Mouse (Mus musculus) T-helper 1 cell (primary cell): Measurements from ENCODE around the gene E130308A19Rik.

Experiments used
- in situ Hi-C: fragments of 300-600 bp; cut with MboI, MseI; formaldehyde crosslinking; loops from one replicate; pipeline ENCODE4 v1.15.1; 2025; ENCODE audit warnings: high pct_unique_total_duplicates

E130308A19Rik gene

DNA sequence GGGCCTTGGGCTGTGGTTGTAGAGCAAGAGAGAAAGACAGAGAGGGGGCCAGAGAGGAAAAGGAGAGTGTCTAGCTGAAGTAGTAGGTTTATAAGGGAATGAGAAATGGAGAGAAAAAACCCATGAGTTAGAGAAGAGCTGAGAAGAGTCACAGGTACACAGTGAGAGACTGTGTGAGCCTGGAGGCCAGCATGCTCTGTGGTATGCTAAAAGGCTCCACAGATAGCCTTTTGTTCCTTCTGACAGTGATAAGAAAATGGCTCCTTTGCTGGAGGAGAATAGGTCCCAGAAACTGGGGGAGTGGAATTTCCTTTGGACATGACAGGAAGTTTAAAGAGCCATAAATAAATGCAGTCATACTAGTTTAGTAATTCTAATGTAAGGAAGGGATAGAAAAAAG lies 13.2 kb downstream of the E130308A19Rik start:
- in situ Hi-C loops, result loop anchor here (5.0 kb wide), 1 partner anchor 48 kb away; no protein-coding TSS in a partner anchor

DNA sequence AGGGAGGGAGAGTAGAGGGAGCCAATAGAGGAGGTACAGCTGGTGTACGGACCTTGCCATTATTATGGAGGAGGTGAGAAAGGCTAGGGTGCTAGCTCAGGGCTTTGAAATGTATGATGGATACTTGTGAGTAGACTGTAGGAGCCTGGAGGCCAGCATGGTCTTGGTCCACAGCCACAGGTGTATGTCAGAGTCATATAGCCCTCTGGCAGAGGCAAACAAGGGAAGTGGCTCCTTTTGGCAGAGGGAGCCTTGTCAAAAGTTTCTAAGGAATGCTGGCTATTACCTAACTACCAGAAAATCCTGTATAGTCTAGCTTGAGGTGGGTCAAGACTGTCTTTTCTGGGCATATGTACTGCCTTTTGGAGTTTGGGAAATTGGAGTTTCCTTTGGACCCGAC lies 14.7 kb downstream of the E130308A19Rik start:
- in situ Hi-C loops, result no loop called here

- in situ Hi-C loops, result no loop called here
Observed at GRCm38 (mm10) chr4:59642039-59642438, 16.0 kb downstream of the E130308A19Rik start.

- in situ Hi-C loops, result no loop called here
Observed at GRCm38 (mm10) chr4:59642657-59643056, 16.6 kb downstream of the E130308A19Rik start.

DNA sequence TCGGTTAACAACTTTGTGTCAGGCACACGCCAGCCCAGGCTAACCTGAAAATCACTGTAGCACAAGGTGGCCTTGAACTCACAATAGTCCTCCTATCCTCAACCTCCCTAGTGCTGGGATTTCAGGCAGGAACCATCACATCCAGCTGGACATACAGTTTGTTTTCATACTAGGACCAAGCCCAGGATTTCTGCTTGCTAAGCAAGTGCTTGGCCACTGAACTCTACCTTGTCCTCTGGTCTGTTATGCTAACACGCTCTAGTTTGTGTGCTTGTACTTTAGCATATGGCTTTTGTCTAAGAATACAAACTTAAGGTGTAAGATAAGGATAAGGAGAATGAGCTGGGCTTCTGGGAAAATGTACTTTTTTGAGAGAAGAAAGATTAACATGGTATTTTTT lies 18.4 kb downstream of the E130308A19Rik start:
- in situ Hi-C loops, result no loop called here

DNA sequence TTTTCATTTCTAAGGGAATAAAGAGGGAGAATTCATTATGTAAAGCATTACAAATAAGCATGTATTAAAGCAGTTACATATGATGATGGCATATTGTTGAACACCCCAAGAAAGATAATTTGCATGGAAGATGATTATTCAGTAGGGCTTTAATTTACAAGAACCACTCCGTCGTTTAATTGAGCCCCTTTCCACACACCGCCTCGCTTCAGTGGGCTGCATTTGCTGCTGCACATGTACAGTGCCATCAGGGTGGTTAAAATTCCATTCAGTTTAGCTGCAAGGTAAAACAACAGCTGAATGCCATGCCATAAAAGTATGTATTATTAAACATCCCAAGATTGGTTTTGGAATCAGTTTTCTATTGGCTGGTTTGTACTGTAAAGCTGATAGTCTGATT lies 19.0 kb downstream of the E130308A19Rik start:
- in situ Hi-C loops, result no loop called here

DNA sequence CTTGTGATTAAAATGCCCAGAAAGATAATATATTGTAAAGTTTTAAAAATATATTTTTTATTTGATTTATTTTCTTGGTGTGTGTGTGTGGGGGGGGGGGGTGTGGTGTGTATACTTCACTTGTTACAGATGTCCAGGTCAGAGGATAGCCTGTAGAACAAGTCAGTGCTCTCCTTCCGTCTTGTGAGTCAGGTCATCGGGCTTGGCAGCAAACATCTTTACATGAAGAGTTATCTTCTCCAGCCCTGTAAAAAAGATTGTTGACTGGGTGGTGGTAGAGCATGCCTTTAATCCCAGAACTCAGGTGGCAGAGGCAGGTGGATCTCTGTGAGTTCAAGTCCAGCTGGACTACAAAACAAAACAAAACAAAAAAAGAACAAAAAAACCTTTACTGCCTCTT lies 19.6 kb downstream of the E130308A19Rik start:
- in situ Hi-C loops, result no loop called here

GRCm38 (mm10) chr4:59646020-59646696 lies 20.1 kb downstream of the E130308A19Rik start:
- in situ Hi-C loops, result no loop called here

DNA sequence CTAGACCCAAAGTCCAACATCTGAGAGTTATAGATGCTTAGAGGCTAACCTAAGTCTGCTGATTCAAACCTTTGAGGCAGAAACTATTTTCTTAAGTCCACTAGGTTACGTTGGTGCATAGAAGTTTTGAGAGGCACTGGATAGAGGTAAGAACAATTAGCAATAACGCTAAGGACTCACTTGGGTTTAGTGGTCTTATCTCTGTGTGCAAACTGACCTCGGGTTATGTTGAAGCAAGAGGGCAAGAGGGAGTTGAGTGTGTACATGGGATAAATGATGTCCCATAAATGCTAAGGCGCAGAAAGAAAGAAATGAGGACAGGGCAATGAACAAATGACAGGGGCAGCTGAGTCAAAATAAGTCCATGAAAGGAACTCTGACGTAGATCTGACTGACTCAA lies 23.1 kb downstream of the E130308A19Rik start:
- in situ Hi-C loops, result no loop called here

DNA sequence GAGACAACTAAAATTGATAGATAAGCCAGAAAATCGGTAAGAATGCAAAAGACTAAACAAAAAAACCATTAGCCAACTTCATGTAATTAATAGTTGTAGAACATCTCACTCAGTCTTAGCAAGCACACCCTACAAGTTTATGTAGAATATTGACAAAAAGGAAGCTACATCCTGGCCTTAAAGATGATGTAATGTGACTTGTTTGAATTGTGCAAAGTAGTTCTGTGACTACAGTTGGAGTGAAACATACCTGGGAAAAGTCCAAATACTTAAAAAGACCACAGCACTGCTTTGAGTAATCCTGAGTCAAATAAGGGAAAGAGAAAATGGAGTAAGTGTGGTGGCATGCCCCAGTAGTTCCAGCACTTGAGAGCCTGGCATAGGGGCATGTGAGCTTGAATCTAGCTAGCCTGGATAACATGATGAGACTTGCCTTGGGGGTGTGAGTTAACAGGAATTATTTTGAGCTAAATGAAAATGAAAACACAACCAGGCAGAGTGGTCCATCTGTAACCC lies 26.2 kb downstream of the E130308A19Rik start:
- in situ Hi-C loops, result no loop called here

DNA sequence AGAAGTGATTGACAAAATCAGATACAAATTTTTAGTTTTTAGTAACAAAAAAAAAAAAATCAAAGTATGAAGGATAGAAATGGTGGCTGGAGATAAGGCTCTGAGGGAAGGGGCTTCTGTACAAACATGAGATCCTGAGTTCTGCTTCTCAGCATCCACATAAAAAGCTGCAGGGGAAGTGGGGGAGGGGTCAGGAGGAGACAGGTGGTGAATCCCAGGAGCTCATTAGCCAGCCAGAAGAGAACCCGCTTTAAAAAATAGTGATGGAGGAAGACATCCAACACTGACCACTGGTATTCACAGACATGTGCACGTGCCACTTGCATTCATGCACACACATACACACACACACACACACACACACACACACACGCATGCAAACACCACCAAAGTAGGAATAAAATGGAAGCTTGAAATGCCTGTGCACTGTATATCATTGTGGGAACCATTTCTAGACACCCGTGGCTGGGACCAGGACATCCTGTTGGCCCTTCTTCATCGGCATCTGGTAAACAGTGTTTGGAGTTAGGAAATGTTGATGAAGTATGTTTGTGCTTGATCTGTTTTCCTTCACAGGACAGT lies 30.1 kb downstream of the E130308A19Rik start:
- in situ Hi-C loops, result no loop called here

DNA sequence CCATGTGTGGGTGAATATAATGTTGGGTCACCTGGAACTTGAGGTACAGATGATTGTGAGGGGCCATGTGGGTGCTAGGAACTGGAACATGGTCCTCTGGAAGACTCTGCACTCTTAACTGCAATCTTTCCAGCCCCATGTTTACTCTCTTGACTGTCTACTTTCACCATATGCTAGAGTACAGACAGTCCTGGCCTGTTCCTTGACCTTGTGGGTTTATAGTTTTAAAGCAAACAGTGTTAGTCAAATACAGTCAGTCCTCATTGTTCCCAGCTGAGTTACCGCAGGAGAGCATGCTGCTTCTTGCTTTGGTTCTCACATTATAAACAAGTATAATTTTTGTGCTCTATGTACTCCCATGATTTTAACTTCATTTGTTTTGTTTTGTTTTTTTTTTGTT lies 36.2 kb downstream of the E130308A19Rik start:
- in situ Hi-C loops, result no loop called here

DNA sequence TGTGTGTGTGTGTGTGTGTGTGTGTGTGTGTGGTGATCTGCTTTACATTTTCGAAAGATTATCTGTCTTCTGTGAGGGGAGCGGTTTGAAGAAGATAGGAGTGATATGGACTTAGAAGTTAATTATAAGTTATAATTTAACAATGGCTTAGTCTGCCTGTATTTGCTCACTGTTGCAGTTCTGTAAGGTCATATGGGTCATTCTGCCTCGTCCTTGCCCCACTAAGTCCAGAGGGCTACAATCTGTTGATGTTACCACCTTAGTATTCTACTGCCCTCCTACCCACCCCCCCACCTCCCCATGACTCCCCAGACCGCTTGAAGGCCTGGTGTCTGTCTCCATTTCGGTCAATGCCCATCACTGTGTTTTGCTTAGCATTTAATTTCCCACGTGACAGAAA lies 37.4 kb downstream of the E130308A19Rik start:
- in situ Hi-C loops, result no loop called here

- in situ Hi-C loops, result no loop called here
Observed at GRCm38 (mm10) chr4:59666550-59667317, 40.7 kb downstream of the E130308A19Rik start.

GRCm38 (mm10) chr4:59668050-59668449 lies 42.0 kb downstream of the E130308A19Rik start:
- in situ Hi-C loops, result no loop called here

DNA sequence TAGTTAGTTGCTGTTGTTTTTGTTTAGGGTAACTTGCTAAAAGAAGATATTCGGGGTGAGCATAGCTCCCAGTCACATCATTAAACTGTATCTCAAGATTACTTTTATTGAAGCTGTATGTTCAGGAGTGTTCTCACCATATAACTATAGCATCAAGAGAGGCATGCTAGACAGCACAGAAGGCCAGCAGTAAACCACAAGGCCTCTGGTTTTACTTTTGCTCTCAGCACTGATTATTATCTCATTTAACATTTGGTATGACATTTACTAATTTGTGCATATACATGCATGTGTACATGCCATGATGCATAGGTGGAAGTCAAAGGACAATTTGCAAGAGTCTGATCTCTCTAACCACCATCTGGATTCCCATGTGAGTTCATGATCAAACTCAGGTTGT lies 43.1 kb downstream of the E130308A19Rik start:
- in situ Hi-C loops, result no loop called here

DNA sequence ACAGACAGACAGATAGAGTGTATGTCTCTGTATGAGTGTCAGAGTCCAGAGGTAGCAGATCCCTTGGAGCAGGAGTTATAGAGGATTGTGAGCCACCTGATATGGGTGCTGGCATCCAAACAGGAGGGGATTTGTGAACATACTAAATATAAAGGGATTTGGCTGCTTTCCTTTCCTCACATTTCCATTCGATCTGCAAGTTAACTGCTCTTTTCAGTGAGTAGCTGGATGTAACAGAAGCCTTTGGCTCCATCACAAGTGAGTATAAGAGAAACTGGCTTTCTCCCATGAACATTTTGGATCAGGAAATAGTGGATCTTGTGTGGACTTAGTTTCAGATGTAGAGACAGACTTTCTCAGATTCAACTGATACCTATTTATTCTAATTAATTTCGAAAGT lies 44.0 kb downstream of the E130308A19Rik start:
- in situ Hi-C loops, result no loop called here

- in situ Hi-C loops, result no loop called here
Observed at GRCm38 (mm10) chr4:59673423-59674117, 47.6 kb downstream of the E130308A19Rik start.

DNA sequence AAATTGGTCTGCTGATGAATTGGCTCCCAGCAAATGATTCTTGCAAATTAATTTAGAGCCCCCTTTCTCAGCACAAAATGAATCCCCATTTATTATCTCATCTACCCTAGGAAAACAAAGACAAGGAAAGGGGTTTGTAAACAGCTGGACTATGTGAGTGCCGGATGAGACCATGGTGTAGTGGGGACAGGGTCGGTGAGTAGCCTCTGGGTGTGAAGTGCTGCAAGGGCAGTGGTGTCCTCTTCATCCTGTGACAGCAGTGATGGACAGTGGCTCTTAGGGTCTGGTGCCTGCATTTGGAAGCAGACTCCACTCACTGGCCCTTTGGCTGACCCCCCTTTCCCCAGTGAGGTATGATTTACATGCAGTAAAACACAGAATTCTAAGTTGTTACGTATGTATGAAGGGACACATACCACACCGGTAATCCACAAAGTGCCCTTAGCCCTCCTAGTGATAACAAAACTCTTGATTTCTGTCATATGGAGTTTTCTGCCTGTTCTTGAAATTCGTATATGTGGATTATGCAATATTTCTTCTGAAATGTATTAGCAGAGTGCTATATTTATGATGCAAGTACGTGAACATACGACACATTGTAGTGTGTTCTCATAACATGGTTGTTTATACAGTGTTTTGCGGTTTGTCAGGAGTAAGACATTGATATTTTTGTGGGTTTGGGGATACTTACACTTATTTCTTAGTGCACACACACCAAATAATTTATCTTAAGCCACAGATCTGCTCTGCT lies 49.1 kb downstream of the E130308A19Rik start:
- in situ Hi-C loops, result no loop called here

- in situ Hi-C loops, result no loop called here
Observed at GRCm38 (mm10) chr4:59675699-59676098, 49.7 kb downstream of the E130308A19Rik start.

DNA sequence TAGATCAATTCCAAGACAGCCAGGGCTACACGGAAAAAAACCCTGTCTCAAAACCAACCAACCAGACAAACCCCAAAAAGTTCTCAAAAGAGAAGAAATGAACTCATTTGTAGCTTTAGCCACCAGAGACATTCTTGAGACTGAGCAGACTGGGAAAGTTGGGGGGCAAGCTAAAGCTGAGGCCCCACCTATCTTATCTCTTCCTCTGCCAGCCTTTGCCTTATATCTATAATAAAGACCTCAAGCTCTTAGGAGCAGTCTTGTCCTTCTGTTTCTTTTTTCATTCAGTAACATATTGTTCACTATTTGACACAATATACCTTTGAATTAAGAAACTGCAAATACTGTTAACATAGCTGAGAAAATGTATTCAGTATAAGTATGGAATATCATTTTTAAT lies 55.4 kb downstream of the E130308A19Rik start:
- in situ Hi-C loops, result no loop called here
